Mouse (Mus musculus) frontal cortex, adult 2 months (tissue): Measurements from ENCODE around the gene Fezf2. TPM values are rescaled to one million over a fixed set of nuclear protein-coding genes. Genes with fewer than 3 reads are reported as not detected.

Experiments
- DNase-seq, 2 experiments: peaks; one replicate each; pipeline ENCODE4 v3.0.0; 2022; ENCODE audit warnings: low spot score in 1 of 2; ENCODE audit errors: extremely low spot score in 1 of 2
- polyA plus RNA-seq: library from polyadenylated mRNA; depleted of rRNA; stranded (reverse); fragments of >200 nt; gene quantifications from 2 replicates; pipeline ENCODE4 v1.2.3, GENCODE M21; 2012; rRNA removed

Fezf2 gene
- 15.2 and 17.2 TPM in 2 replicates for polyA plus RNA-seq

DNA sequence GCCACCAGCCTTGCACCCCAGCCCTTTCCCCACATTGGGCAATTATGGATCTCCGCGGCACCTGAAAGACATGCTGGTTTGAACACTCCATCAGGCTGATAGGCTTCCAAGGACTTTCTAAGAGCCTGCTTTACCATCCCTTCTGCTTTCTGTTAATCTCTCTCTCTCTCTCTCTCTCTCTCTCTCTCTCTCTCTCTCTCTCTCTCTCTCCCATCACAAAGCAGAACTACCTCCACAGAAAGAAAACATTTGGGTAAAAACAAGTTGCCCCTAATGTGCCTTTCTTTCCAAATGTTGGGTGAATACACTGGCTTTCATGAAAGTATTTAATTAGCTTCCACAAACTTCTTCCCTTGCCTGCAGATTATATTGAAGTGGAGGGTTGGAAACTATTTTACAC is at the start of gene Fezf2:
Gene Fezf2 (minus strand): TSS at position 101 of the 400 bp plus-strand sequence.
- no peak for DNase-seq

DNA sequence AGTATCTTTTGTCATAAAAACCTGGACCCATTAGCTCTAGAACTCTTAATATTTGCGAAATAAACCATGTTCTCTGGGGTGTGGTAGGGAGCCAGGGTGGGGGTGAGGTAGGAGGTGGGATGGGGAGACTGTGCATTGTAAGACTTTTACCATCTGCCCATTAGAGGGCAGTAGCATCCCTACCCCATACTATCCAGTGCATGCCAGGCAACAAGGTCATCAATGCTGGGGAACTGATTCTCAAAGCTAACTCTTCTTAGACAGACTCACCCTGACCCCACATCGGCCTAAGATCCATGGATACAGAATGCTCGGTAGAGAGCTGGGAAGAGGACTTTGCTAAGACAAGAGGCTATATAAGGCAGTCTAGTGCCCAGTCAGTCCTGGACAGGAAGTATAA is 49.6 kb upstream of the Fezf2 start:
- no peak for DNase-seq

DNA sequence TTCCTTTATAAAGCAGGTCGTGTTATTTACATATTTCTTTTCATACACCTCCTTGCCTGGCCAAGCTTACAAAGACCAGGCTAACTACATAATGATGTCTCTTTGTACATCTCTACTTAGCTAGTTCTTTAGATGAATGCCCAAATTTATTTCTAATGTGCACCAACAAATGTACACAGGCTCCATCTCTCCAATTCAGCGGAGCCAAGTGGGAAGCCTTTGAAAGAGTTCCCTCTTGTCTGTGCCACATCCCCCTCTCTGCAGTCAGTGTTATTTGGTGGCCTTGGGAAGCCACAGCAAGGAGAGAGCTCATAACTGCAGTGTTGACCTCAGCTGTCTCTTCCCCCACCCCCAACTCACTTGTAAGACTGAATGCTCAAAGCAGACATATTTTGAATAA is 46.3 kb upstream of the Fezf2 start:
- no peak for DNase-seq

DNA sequence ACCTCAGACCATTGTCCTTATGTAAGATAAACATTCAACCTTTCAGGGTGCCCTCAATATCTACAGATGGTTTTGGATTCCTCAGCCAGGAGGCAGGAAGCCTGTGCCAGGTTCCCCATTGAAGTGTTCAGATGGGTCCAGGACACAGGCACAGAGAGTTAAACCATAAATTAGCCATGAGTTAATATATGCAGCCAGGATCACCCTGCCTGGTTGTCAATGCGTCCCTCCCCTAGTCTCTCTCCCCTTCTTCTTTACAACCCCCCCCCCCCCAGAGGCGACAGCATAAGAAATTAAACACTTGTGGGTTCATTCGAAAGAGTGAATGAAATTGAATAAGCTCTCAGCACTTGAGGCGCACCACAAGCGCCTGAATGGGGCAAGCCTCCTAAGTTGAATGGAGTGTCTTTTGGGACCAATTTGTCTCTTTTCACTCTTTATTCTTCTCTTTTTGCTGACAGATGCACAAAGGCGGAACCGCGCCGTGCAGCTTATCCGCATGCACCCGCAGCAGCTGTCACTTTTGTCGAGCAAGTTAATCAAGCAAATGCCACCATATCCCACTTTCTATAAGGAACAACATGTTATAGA is 45.4 kb upstream of the Fezf2 start:
- DNase-seq, result no peak

DNA sequence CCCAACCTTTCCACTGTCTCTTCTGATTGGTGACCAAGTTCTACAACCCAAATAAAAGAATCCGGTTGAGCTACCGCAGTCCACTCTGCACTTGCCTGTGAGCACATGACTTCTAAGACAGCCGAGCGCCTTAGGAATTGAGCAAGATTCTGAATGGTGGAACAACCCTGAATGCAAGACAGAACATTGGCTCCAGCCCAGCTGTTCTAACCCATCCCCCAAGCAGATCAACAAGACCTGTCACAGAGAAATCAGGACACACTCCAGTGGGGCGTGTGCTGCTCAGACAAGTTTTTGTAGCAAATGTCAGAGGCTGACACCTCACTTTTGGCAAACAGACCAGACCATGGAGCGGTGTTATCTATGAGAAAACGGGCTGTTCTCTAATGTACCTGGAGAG is 43.2 kb upstream of the Fezf2 start:
- no peak for DNase-seq

DNA sequence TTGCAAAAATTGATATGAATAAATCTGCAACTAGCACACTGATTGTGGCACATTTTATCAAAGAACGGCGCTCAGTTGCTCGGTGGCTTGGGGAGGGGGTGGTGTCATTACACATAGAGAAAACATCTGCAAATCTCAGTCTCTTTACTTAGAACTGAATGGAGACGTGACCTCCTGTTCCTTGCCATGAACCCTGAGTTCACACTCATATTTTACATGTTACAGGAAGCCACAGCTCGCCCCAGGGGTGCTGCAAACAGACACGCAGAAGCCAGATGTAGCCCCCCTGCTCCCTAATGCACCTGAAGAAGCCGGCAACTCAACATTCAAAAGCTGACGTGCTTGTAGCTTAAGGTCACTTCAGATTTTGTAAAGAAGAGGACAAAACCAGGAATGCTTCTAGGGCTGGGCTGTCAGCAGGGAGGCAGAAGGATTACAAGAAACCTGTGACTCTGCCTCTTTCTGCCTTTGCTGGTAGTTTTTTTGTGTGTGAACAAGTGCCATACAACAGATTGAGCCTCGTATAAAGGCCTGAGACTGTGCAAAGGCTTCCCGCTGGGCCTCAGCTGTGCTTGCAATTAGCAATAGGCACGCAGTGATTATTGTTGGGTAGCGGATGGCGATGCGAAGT is 40.9 kb upstream of the Fezf2 start:
- DNase-seq, result no peak

DNA sequence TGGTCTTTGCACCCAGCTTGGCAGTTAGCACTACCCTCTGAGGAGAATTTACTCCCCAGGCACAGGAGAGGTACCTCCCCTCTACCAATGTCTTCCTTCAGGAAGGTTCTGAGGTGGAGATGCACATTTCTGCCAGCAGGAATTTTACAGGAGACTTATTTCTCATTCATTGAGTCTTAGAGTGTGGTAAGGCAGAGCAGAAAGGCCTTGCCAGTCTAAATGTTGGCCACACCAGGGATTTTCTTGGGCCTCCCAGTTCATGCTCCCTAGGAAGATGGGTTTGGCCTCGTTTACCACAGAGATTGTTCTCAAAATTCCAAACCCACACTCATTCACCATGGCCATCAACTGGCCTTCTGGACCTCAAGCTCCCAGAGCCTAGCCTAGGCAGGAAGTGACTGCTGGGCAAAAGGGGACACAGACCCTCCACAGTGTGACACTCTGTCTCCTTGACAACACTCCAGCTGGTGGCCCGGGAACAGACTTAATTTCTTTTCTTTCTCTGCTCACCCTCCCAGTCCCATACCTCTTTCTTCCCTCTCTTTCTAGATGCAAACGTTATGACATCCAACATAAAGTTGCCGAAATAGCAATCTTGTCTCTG is 40.3 kb upstream of the Fezf2 start:
- DNase-seq, result no peak

DNA sequence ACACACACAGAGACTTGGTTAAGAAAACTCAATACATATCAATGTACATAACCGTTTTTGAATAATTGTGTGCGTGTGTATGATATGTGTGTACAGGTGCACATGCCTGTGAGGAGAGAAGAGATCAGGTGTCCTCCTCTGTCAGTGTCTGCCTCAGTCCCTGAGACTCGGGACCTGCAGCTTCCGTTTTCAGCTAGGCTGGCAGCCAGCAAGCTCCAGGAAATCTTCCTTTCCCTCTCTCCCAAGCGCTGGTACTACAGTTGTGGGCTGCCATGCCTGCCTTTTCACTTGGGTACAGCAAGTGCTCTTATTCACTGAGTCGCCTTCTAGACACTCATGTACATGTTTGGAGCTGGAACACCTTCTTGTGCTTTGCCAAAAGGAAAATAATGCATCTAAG is 39.2 kb upstream of the Fezf2 start:
- DNase-seq, result no peak

DNA sequence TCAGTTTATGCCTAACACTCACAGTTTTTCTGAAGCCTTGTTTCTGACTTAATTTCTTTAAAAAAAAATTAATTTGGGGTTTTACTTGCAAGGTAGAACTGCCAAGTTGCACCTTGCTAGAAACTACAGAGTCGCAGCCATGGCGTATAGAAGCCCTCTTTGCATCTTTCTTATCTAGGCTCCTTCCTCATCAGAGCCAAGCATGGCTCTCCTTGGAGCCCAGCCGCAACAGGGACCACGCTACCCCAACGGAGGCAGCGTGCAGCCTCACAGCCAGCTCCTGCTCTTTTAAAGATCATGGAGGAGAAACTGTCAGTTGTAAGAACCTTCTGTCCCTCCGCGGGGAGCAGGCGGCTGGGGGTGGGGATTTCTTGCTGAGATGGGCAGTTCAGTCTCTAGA is 29.9 kb upstream of the Fezf2 start:
- no peak for DNase-seq

DNA sequence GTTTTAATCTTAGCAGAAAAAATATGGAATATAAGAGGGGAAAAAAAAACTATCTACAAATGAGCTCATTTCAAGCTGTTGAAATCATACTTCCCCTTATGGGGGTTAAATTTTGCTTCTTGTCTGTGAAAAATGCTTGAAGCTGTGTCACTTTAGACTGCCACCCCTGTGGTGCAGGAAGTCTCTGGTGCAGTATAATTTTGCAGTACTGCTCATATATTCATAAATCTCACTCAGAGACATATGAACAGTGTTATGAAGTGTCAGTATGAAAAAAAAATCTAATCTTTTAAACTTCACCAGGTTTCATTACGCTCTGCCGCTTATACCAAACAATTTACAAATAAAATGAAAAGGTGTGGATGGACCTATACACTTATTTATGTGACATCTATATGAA is 29.3 kb upstream of the Fezf2 start:
- DNase-seq, result no peak

DNA sequence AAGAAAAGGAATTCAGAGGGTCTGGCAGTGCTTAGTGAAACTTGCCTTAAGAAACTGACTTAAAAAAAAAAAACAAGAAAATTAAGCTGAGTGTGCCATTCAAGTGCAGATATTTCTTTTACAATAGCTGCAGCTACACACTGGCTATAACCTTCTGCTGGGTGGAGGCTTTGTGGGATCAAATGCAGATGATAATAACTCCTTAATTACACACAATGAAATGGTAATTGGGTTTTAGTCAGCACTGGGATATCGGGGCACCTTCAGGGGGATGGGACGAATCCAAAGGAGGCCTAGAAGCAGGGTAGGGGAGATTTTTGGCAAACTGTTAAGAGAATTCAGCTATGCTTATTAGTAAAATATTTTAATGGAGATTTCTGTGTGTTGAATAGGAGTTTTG is 27.5 kb upstream of the Fezf2 start:
- no peak for DNase-seq

DNA sequence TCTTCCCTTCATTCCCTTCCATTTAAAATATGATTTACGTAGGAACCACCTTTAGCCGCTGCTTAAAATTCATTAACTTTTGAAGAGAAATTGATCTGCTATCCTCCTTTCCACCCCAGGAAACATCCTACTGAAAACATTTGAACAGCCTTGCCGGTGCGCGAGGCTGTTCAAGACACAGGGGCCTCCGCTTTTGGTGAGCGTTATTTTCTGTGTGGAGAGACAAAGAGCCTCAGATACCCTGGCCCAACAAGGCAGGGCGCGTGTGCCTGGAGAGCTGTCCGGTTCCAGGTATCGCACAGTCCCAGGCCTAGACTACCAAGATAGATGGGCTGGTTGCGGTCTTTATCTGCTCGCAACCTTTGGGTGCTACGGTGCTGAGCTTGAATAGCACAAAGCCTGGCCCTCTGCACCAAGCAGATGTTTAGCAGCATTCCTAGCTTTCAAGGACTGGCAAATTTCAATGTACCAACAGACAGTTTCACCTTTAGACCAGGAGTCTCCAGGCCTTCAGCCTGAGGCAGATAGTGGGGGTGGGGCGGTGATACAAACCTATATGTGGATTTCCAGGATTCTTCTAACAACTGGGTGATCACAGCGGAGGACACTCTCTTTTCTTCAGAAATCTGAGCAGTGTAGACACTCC is 2.4 kb upstream of the Fezf2 start:
- DNase-seq, result no peak

DNA sequence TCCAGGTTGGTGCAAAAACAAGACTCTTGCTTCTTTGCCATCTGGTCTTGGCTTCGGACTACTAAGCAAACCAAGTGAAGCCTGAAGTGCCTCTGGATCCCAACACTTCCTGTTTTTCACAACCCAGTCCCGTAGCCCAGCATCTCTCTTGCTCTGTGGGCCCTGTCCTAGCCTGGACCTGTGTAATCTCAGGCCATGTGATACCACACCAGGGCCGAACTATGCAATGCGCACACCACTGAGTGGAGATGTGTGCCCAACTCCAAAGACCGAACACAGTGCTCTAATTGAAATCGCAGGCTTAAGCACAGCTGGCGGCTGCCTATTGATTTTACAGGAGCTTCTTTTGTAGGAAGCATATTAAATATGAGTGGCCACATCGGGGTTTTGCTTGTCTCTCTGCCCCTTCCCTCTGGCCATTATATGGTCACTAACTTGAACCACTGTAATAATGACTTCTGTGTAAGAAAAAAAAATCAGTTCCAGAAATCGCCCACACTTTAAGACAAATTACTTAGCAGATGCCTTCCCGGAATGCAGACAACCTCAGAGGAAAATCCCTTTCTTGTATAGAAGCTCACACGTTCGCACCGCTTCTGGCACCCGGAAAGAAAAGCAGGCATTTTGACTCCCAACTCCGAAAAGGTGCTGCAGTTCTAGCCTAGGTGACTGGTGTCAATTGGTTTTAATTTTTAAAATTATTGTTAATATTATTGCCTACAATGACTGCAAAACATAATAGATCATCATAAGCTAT is 1.5 kb upstream of the Fezf2 start:
- no peak for DNase-seq

DNA sequence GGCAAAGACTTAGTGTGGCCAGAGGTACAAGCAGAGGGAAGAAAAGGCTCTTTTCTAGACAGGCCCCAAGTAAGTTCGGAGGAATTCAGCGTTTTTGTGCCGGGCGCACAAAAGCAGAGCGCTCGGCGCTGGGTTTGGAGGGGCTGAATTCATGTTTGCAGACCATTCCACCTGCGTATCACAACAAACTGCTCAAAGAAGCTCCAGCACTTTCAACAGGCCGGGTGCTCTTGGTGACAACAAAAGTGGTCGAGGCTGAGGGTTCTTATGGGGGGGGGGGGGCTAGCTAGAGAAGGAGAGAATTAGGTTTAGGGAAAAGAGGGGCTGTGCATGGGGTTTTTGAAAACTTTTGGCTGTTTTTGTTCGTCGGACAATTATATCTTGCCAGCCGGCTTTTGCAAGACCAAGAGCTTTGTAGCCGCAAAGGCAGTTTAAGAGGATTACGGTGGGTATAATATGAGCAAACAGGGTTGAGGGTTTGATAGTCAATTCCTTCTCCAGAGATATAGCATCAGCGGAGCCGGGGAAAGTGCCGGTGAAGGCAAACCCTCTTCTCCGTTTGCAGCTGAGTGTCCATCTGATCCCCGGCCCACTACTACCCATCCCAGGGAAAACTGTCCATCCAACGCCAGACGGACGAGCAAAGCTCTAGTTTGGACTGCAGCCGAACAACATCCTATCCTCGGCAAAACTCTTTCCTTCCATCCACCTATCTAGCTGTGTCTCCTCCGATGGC is 956 bp downstream of the Fezf2 start:
- no peak for DNase-seq

DNA sequence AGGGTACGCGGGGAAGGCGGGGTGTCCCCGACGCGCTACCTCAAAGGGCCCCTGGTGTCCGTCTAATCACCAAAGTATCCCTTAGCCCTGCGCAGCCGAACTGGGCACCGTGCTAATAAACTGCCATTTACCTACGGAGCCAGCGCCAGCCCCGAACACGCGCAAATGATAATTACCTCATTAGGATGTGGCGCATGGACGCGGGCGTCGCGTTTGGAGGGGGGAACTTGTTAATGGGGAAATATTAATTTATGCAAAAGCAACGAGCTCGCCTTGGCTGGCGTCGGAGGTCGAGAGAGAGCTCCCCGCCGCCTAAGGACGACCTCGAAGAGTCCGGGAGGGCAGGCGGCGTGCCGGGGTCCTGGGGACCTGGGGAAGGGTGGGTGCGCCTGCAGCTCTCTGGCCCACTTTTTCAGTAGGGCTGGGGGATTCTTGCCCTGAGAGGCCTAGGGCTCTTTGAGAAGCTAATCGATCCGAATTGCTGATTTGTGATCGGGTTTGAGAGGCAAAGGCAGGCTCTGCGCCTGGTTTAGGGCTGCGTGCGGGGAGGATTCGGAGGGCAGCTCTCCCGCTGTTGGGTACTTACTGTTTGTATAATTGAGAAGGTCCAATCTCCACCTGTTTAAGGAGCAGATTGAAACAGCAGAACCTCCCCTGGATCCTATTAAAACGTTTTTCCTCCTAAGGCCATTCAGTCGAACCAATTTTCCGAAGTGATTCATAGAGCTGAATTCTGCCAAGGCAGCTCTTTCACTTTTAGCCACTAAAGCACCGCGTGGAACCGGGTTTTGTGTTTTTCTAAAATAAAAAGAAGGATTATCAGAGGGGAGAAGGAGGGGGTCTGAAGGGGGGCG is 1.8 kb downstream of the Fezf2 start:
- no peak for DNase-seq

DNA sequence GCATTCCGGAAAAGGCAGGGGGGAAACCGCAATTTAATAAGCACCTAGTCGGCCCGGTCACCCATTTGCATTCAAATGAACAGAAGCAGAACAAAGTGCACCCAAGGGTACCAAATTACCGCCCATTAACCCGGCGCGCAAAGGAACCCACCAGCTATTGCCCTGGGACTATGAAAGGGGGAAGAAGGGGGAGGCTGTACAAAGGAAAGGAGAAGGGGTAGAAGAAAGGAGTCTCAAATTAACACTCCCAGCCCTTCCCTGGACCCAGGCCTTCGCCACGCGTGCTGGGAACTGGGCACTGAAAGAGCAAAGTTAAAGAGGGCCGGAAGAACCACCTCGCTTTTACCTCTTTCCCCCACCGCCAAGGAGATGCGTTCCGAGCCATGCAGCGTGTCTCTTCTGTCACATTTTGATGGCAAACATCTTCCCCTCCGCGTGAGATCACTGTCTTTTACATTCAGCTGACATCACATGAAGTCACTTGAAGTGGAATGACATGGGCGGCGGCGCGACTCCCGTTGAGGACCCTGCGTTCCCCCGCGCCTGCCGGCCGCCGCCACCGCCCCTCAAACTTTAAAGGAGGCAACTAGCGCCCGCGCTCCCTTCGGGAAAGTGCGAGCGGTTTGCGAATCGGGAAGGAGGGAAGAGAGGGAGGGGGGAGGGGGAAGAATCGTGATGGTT is 2.6 kb downstream of the Fezf2 start:
- DNase-seq, result no peak

DNA sequence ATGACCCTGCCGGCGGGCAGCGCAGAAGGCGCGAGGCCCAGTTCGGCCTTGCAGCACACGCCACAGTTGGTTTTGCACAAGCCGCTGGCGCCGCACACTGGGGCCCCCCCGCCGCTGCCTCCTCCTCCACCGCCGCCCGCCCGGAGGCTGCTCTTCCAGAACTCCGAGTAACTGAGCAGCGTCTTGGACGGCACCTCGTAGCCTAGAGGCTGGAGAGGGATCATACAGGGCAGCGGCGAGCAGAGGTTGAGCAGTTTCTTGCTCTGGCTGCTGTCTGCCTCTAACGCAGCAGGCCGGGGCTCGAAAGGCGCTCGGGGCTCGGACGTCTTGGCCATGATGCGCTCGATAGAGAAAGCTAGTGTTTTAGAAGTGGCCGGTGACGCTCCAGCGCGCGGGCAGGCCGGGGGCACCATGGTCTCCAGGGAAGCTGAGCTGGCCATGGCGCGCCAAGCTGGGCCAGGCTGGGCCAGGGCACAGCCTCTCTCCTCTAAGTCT is 3.2 kb downstream of the Fezf2 start:
- DNase-seq, result no peak

DNA sequence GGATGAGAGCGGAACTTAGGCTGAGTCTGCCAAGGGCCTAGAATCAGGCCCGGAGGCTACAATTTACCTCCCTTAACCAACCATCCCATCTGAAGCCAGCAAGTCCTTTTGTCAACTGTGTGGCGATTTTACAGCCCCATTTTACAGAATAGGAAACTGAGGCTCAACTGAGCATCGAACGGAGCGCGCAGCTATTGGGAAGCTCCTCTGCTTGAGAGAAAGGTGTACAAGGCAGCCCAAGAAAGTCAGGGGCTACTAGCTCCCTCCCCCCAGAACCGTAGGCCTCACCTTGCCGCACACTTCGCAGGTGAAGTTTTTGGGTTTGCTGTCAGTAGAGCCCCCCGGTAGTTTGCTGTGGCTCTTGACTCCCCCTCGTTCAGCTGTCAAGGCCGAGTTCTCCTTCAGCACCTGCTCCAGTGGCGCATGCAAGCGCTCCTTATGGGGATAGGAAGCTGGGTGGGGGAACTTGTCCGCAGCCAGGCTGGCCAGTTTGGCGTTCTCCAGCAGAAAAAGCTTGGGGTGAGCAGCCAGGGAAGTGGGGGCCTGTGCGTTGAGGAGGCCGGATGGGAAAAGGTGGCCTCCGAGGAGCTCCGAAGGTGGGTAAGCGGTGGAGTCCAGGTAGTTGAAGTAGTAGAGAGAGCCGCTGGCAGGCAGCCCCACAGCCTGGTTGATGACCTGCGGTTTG is 3.8 kb downstream of the Fezf2 start:
- DNase-seq, result no peak
